Mouse (Mus musculus): ENCODE results near the gene Snx20. TPM values are rescaled to one million over a fixed set of nuclear protein-coding genes. Genes with fewer than 3 reads are reported as not detected.

The Snx20 gene
- total and polyA plus RNA-seq, 3 experiments: 10.1 to 15.9 TPM; not detected in 1

GRCm38 (mm10) chr8:88680566-88680965 lies 44.6 kb upstream of the Snx20 start:
- Histone ChIP-seq H3K4me1 (ENCODE audit: control insufficient read depth in 1 of 2, insufficient read depth in 2 of 2, low read length in 2 of 2) (no peaks in the 10 kb centered on the region), H3K36me3 (ENCODE audit: control insufficient read depth in 1 of 2, insufficient read depth in 2 of 2, low read length in 2 of 2) (no peaks in the 10 kb centered on the region)

GRCm38 (mm10) chr8:88677071-88677470 lies 41.1 kb upstream of the Snx20 start:
- TF ChIP-seq MAZ (IDR thresholded peaks at IDR 0.05; ENCODE audit: low read depth, low read length): no peak
- no peak for TF ChIP-seq JUND (IDR thresholded peaks at IDR 0.05; ENCODE audit: low read depth, low read length)
- TF ChIP-seq NRF1 (IDR thresholded peaks at IDR 0.05; ENCODE audit: insufficient read depth, low read depth, low read length, poor library complexity, severe bottlenecking): no peak
- TF ChIP-seq TAL1 (IDR thresholded peaks at IDR 0.05; ENCODE audit: low read length): no peak
- no peak for TF ChIP-seq CTCF (IDR thresholded peaks at IDR 0.05 in 2 of 3, conservative IDR thresholded peaks at IDR 0.05 in 1 of 3; ENCODE audit: control insufficient read depth in 1 of 3, insufficient read depth in 1 of 3, low read depth in 2 of 3, low read length in 3 of 3, poor library complexity in 1 of 3, severe bottlenecking in 1 of 3)
- no peak overlapping the region for H3K9ac ChIP-seq (ENCODE audit: control insufficient read depth, low read depth, low read length, poor library complexity, severe bottlenecking)
- H3K36me3 ChIP-seq (ENCODE audit: control insufficient read depth in 1 of 2, insufficient read depth in 2 of 2, low read length in 2 of 2): no peaks in the 10 kb centered on the region
- H3K27ac ChIP-seq (ENCODE audit: control insufficient read depth, low read depth, low read length): no peak overlapping the region
- H3K4me1 ChIP-seq (ENCODE audit: control insufficient read depth in 1 of 2, insufficient read depth in 2 of 2, low read length in 2 of 2): peaks cover 0 to 2% of the 10 kb centered on the region in 2 experiments; a peak in 1 of 4 replicates
- H3K9me3 ChIP-seq (replicated peaks; ENCODE audit: insufficient read depth, low read length): no peaks in the 10 kb centered on the region
- no peaks in the 10 kb centered on the region for H3K79me2 ChIP-seq (ENCODE audit: control insufficient read depth, insufficient read depth, low read length, poor library complexity)
- no peaks in the 10 kb centered on the region for H3K27me3 ChIP-seq (ENCODE audit: control insufficient read depth in 1 of 2, insufficient read depth in 2 of 2, low read length in 2 of 2)
- DNase-seq (ENCODE audit: low read depth, low spot score): no peak
- H3K4me3 ChIP-seq (ENCODE audit: control insufficient read depth in 1 of 2, insufficient read depth in 1 of 2, low read depth in 2 of 2, low read length in 2 of 2): no peak overlapping the region

More at GRCm38 (mm10) chr8:88680566-88680965, 44.6 kb upstream of the Snx20 start:
- no peak overlapping the region for H3K4me3 ChIP-seq (ENCODE audit: control insufficient read depth in 1 of 2, insufficient read depth in 1 of 2, low read depth in 2 of 2, low read length in 2 of 2)
- H3K79me2 ChIP-seq (ENCODE audit: control insufficient read depth, insufficient read depth, low read length, poor library complexity): no peaks in the 10 kb centered on the region
- H3K27me3 ChIP-seq (ENCODE audit: control insufficient read depth in 1 of 2, insufficient read depth in 2 of 2, low read length in 2 of 2): no peaks in the 10 kb centered on the region
- H3K9me3 ChIP-seq (replicated peaks; ENCODE audit: insufficient read depth, low read length): no peaks in the 10 kb centered on the region
- no peak overlapping the region for H3K9ac ChIP-seq (ENCODE audit: control insufficient read depth, low read depth, low read length, poor library complexity, severe bottlenecking)
- H3K27ac ChIP-seq (ENCODE audit: control insufficient read depth, low read depth, low read length): no peak overlapping the region
- DNase-seq (ENCODE audit: low read depth, low spot score): no peak
- TF ChIP-seq ZKSCAN1 (IDR thresholded peaks at IDR 0.05; ENCODE audit: low read depth, low read length): no peak
- no peak for TF ChIP-seq RCOR1 (IDR thresholded peaks at IDR 0.05; ENCODE audit: low read depth, low read length)
- TF ChIP-seq ZNF384 (IDR thresholded peaks at IDR 0.05; ENCODE audit: low read depth, low read length): no peak
- no peak for TF ChIP-seq ZC3H11A (IDR thresholded peaks at IDR 0.05; ENCODE audit: low read depth, low read length)
- no peak for TF ChIP-seq USF1 (IDR thresholded peaks at IDR 0.05; ENCODE audit: low read depth, low read length)
- no peak for TF ChIP-seq KAT2A (conservative IDR thresholded peaks at IDR 0.05; ENCODE audit: low read depth, low read length)
- TF ChIP-seq EP300 (IDR thresholded peaks at IDR 0.05; ENCODE audit: low read depth in 1 of 2, low read length in 2 of 2): no peak
- no peak for TF ChIP-seq POLR2AphosphoS2 (IDR thresholded peaks at IDR 0.05; ENCODE audit: low read length)
- no peak for TF ChIP-seq CTCF (IDR thresholded peaks at IDR 0.05 in 2 of 3, conservative IDR thresholded peaks at IDR 0.05 in 1 of 3; ENCODE audit: control insufficient read depth in 1 of 3, insufficient read depth in 1 of 3, low read depth in 2 of 3, low read length in 3 of 3, poor library complexity in 1 of 3, severe bottlenecking in 1 of 3)

Measured in MEL (cell line).